Comparison of ENCODE assay signal across 23 mouse cellular contexts in the genomic region with DNA sequence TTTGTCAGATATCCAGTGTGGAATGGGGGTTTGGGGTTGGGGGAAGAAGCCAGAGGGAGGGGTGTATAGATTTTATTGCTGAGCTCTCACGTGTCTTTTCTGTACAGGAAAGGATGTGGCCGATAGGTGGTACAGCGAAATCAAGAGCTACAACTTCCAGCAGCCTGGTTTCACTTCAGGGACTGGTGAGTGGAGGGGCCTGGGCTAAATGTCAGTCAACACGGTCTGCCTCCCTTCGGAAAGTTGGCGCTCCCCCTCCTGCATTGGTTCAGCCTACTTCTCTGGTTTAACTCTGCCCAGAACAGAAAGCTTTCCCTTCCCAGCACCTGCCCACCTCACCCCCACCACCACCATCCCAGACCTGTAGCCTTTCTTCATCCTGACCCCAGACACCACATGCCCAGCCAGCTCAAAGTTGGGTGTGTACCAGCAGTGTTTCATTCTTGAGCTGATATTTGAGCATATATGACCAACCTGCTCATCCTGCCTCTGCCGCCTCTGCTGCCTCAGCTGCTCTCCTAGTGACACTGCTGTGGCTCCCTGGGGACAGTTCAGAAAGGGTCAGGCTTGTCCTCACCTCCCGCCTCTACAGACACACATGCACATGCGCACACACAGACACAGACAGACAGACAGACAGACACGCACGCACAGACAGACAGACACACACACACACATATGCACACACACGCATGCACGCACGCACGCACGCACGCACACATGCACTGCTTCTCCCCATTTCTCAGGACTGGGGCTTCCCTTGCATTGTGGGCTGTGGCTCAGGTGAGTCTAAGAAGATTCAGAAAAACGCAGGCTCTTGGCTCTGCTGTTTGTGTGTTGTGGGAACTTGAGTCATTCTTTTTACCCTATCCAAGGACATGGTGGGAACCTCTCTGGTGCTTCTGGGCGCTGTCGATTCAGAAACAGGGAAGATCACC. TPM values are rescaled to one million over a fixed set of nuclear protein-coding genes. Genes with fewer than 3 reads are reported as not detected.
DNase-seq lines count a peak whose midpoint lies in the region; ATAC-seq and TF ChIP-seq lines count a peak whose summit lies in the region.
"Had no signal": no experiment of that assay in that cellular context is flagged by ENCODE, and none has a peak within 500 bp of the region (broad histone marks: within the 10 kb centered on the region; RNA-seq: fewer than 3 reads in every experiment).

No protein-coding gene starts in this region.

- no peak overlapping the region for H3K9ac ChIP-seq in heart, embryonic 13.5 days
- H3K9ac ChIP-seq: hindbrain, embryonic 15.5 days had no signal

- H3K36me3 ChIP-seq in heart, embryonic 13.5 days, result peaks cover 25% of the 10 kb centered on the region
- H3K36me3 ChIP-seq in myocyte (ENCODE audit: control insufficient read depth, insufficient read depth), result peaks cover 36% of the 10 kb centered on the region
- H3K36me3 ChIP-seq: embryonic facial prominence, embryonic 13.5 days; hindbrain, embryonic 15.5 days had no signal

- H3K4me1 ChIP-seq in heart, embryonic 13.5 days, result peaks cover 59% of the 10 kb centered on the region

- no peak overlapping the region for H3K4me2 ChIP-seq in heart, embryonic 13.5 days
- H3K4me2 ChIP-seq in myocyte (ENCODE audit: low read depth), result peak overlapping the region; percentile 1
- H3K4me2 ChIP-seq: hindbrain, embryonic 15.5 days; limb, embryonic 12.5 days had no signal

- no peaks in the 10 kb centered on the region for H3K27me3 ChIP-seq in heart, embryonic 13.5 days (replicated peaks)
- H3K27me3 ChIP-seq in myocyte (ENCODE audit: control insufficient read depth, insufficient read depth, insufficient read length), result no peaks in the 10 kb centered on the region
- H3K27me3 ChIP-seq: embryonic facial prominence, embryonic 13.5 days; hindbrain, embryonic 15.5 days; limb, embryonic 12.5 days had no signal

- TF ChIP-seq POLR2A in myocyte (IDR thresholded peaks at IDR 0.05; ENCODE audit: insufficient read length, low read depth), result peak; percentile 41

- 0 out of 2 replicates have a peak overlapping the region, but pooled peaks have one; percentile 24 for H3K27ac ChIP-seq in heart, embryonic 13.5 days (replicated peaks)
- H3K27ac ChIP-seq: layer of hippocampus, adult 2 months had no signal

- no peak overlapping the region for H3ac ChIP-seq in myocyte (ENCODE audit: control insufficient read depth, insufficient read length)

- DNase-seq in heart, postnatal 10 days, result no peak
- DNase-seq in thymus, postnatal 14 days, result peak; percentile 39
- no peak for DNase-seq in thymus, postnatal 10 days (ENCODE audit: low spot score in 2 of 2)
- DNase-seq in T-cell, adult 2 months (ENCODE audit: low spot score), result peak; percentile 53
- DNase-seq in gastrocnemius, postnatal 25 days, result no peak
- DNase-seq in layer of hippocampus, adult 9-10 months (ENCODE audit: low spot score), result no peak
- DNase-seq: adrenal gland, postnatal 10 days; cerebellum, adult 11-12 months; gastrocnemius, postnatal 14 days; heart, postnatal 14 days; kidney, adult 18-20 months; kidney, postnatal 10 days; lung, adult 18-20 months had no signal

- 83% methylated on average over 20 of the region's 20 CpGs for WGBS in heart, embryonic 13.5 days

- peaks cover 62% of the 10 kb centered on the region for H3K79me2 ChIP-seq in myocyte (ENCODE audit: control insufficient read depth, insufficient read depth)

- H3K4me3 ChIP-seq in heart, embryonic 13.5 days, result no peak overlapping the region
- H3K4me3 ChIP-seq in myocyte, result no peak overlapping the region
- H3K4me3 ChIP-seq: embryonic facial prominence, embryonic 13.5 days; forebrain, embryonic 10.5 days; hindbrain, embryonic 15.5 days; layer of hippocampus, adult 2 months; limb, embryonic 12.5 days had no signal

- intact Hi-C loops in heart, postnatal 10 days (cut with DNase I), result no loop called here

- no peaks in the 10 kb centered on the region for H3K9me3 ChIP-seq in heart, embryonic 13.5 days
- H3K9me3 ChIP-seq: embryonic facial prominence, embryonic 13.5 days; forebrain, embryonic 10.5 days; hindbrain, embryonic 15.5 days; limb, embryonic 12.5 days had no signal

- ATAC-seq in heart, embryonic 13.5 days (ENCODE audit: extremely low read depth, insufficient number of reproducible peaks, low FRiP score, low TSS enrichment), result no peak

TF ChIP-seq in myocyte, 11 proteins besides CTCF, POLR2A, EP300 and RAD21:
- TF ChIP-seq POLR2AphosphoS2 (IDR thresholded peaks at IDR 0.05; ENCODE audit: insufficient read length, low read depth) (no peak), MYOG (IDR thresholded peaks at IDR 0.05; ENCODE audit: control insufficient read depth in 1 of 3, insufficient read depth in 1 of 3, insufficient read length in 2 of 3, low read depth in 2 of 3) (peak in 2 of 3 experiments; percentile 2 to 17)
TF ChIP-seq in myocyte: peak in this region for 1.

RNA-seq across cellular contexts. Expression of a gene that starts 12.6 kb away (rescaled TPM):
- not detected in 2 replicates for polyA plus RNA-seq in heart, embryonic 13.5 days (2015; fragmentation: Nextera tagmentation; extraction: Ambion mirVana)
- total RNA-seq in heart, postnatal 10 days (2021), result under 1 TPM; 0.12 to 0.22 TPM
- 0.22 TPM for polyA plus RNA-seq in myocyte (2012; fragmentation: generic; extraction: Trizol)
- not detected for total RNA-seq in gastrocnemius, postnatal 25 days (2021)
- total RNA-seq: adrenal gland, postnatal 10 days; heart, adult 8-10 months; heart, postnatal 14 days; layer of hippocampus, adult 2 months; MEL had no signal
- polyA plus RNA-seq: embryonic facial prominence, embryonic 13.5 days; forebrain, embryonic 10.5 days; hindbrain, embryonic 15.5 days; limb, embryonic 12.5 days; stomach, embryonic 14.5 days had no signal

RNA-seq across cellular contexts. Expression of a gene that starts 13.5 kb away (rescaled TPM):
- polyA plus RNA-seq in heart, embryonic 13.5 days (2015; fragmentation: Nextera tagmentation; extraction: Ambion mirVana), result 63.2 and 72.4 TPM in 2 replicates
- 10 to 100 TPM; 16.4 to 18.1 TPM for total RNA-seq in heart, postnatal 10 days (2021)
- 113 TPM for polyA plus RNA-seq in myocyte (2012; fragmentation: generic; extraction: Trizol)
- 1 to 10 TPM; 2.8 to 4.9 TPM for total RNA-seq in gastrocnemius, postnatal 25 days (2021)

RNA-seq across cellular contexts. Expression of a gene that starts 33.6 kb away (rescaled TPM):
- polyA plus RNA-seq in heart, embryonic 13.5 days (2015; fragmentation: Nextera tagmentation; extraction: Ambion mirVana), result 140 and 150 TPM in 2 replicates
- 100 to 1,000 TPM; 101 to 104 TPM for total RNA-seq in heart, postnatal 10 days (2021)
- 273 TPM for polyA plus RNA-seq in myocyte (2012; fragmentation: generic; extraction: Trizol)
- total RNA-seq in gastrocnemius, postnatal 25 days (2021), result 10 to 100 TPM; 51.4 to 61.9 TPM

Comparison
In these comparisons a context has a peak if more than half of its experiments do, and no peak if none do; other contexts are left out.
1. DNase-seq: peak in thymus, postnatal 14 days (single experiment) and T-cell, adult 2 months (single experiment); none in heart, postnatal 10 days (0 of 2), thymus, postnatal 10 days (0 of 2), gastrocnemius, postnatal 25 days (single experiment) and layer of hippocampus, adult 9-10 months (single experiment).